Mouse (Mus musculus): ENCODE measurements around the gene Zfp428. TPM values are rescaled to one million over a fixed set of nuclear protein-coding genes. Genes with fewer than 3 reads are reported as not detected.
"Not testable (repeated sequence)": the region's sequence is repeated elsewhere in the genome, so short reads cannot be mapped to it uniquely, and the experiment has no call there.

Gene Zfp428
- polyA plus RNA-seq, 1 experiment from 2014 or later: 42.7 TPM

GRCm38 (mm10) chr7:24482208-24483020 lies 24.4 kb upstream of the Zfp428 start:
- Histone ChIP-seq H3K27ac (no peak overlapping the region), H3K27me3 (peaks cover 53% of the 10 kb centered on the region), H3K9me3 (no peaks in the 10 kb centered on the region), H3K36me3 (no peaks in the 10 kb centered on the region), H3K9ac (peak overlapping the region; percentile 26), H3K4me3 (peak overlapping the region; percentile 60), H3K4me2 (peak overlapping the region; percentile 93), H3K4me1 (peaks cover 11% of the 10 kb centered on the region)
- 3% methylated on average over 15 of the region's 38 CpGs for WGBS
- no peak; the same call in 1 of the 2 replicates for ATAC-seq (ENCODE audit: borderline replicate concordance, extremely low read depth, low FRiP score, low TSS enrichment)

DNA sequence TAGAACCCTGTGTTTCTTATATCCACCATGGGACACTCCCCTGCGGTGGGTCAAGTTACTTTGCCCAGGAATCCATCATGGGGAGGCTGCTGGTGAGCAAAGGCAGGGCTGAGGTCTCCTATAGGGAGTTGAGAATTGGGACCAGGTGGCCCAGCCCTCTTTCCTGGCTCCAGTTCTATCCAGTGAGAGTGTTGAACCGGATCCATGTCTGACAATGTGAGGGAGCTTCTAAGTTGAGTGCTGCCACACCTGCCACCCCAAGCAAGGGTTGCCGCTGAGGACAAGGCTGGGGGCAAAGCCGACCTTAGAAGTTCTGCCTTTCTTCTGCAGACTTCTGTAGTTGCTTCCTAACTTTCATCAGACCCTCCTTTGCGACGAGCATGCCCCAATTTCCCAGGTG lies 23.5 kb upstream of the Zfp428 start:
- H3K4me3 ChIP-seq; H3K36me3 ChIP-seq; H3K9ac ChIP-seq; ATAC-seq (ENCODE audit: borderline replicate concordance, extremely low read depth, low FRiP score, low TSS enrichment); H3K4me2 ChIP-seq; H3K9me3 ChIP-seq; H3K27ac ChIP-seq: not testable (repeated sequence)
- Histone ChIP-seq H3K4me1 (peaks cover 11% of the 10 kb centered on the region), H3K27me3 (peaks cover 53% of the 10 kb centered on the region)
- 43% methylated on average over 6 of the region's 6 CpGs for WGBS

DNA sequence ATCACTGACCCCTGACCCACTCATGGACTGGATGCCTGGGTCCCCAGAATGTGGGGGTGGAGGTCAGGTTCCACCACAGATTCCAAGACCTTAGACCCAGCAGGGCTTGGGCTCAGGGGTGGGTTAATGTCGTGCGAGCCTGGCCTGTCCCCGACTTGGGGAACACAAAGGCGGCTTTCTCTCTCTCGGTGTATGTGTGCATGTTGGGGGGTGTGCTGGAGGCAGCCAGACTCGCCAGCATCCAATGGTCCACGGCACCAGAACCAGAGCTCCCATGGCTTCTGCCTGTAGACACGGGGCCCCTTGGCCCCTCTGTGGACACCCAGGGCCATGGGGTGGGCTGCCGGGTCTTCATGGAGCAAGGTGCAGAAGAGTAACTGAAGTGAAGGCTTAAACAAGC lies 21.3 kb upstream of the Zfp428 start:
- Histone ChIP-seq H3K4me3 (no peak overlapping the region), H3K36me3 (no peaks in the 10 kb centered on the region), H3K27me3 (peaks cover 48% of the 10 kb centered on the region), H3K9ac (no peak overlapping the region), H3K4me1 (peaks cover 11% of the 10 kb centered on the region), H3K9me3 (no peaks in the 10 kb centered on the region), H3K27ac (no peak overlapping the region), H3K4me2 (no peak overlapping the region)
- WGBS: 76% methylated on average over 9 of the region's 9 CpGs
- no peak for ATAC-seq (ENCODE audit: borderline replicate concordance, extremely low read depth, low FRiP score, low TSS enrichment)

- H3K27ac ChIP-seq: no peak overlapping the region
- H3K36me3 ChIP-seq: no peaks in the 10 kb centered on the region
- no peak overlapping the region for H3K4me3 ChIP-seq
- 38% methylated on average over 9 of the region's 9 CpGs for WGBS
- H3K9me3 ChIP-seq: no peaks in the 10 kb centered on the region
- H3K4me2 ChIP-seq: no peak overlapping the region
- no peak for ATAC-seq (ENCODE audit: borderline replicate concordance, extremely low read depth, low FRiP score, low TSS enrichment)
- no peak overlapping the region for H3K9ac ChIP-seq
- peaks cover 36% of the 10 kb centered on the region for H3K27me3 ChIP-seq
- H3K4me1 ChIP-seq: peaks cover under 1% of the 10 kb centered on the region
These were observed 20.1 kb upstream of the Zfp428 start for GRCm38 (mm10) chr7:24486654-24487130.

- peaks cover 29% of the 10 kb centered on the region for H3K27me3 ChIP-seq
- H3K4me2 ChIP-seq: no peak overlapping the region
- no peak overlapping the region for H3K27ac ChIP-seq
- 39% methylated on average over 3 of the region's 3 CpGs for WGBS
- no peak for ATAC-seq (ENCODE audit: borderline replicate concordance, extremely low read depth, low FRiP score, low TSS enrichment)
- no peaks in the 10 kb centered on the region for H3K36me3 ChIP-seq
- H3K9ac ChIP-seq: no peak overlapping the region
- no peak overlapping the region for H3K4me3 ChIP-seq
- H3K9me3 ChIP-seq: no peaks in the 10 kb centered on the region
- H3K4me1 ChIP-seq: no peaks in the 10 kb centered on the region
These were observed 19.4 kb upstream of the Zfp428 start for GRCm38 (mm10) chr7:24487403-24487802.

DNA sequence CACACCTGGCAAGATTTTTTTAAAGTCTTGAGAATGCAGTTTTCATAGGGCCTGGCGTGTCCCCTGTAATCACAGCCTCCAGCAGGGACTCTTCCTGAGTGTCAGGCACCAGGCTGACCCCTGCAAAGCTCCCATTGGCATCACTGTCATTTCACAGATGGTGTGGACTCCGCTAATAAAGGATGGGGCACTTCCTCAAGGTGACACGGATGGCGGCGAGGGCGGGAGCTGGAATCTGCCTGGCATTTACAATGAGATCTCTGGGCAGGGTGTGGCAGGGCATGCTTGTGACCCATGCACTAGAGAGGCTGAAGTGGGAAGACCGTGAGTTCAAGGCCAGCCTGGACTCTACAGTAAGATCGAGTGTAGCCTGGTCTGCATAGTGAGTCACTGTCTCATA lies 18.5 kb upstream of the Zfp428 start:
- Histone ChIP-seq H3K9ac (no peak overlapping the region), H3K27me3 (peaks cover 21% of the 10 kb centered on the region; the same call in 1 of the 2 replicates), H3K4me3 (no peak overlapping the region), H3K4me1 (no peaks in the 10 kb centered on the region), H3K36me3 (no peaks in the 10 kb centered on the region), H3K27ac (no peak overlapping the region), H3K9me3 (no peaks in the 10 kb centered on the region), H3K4me2 (no peak overlapping the region)
- WGBS: 84% methylated on average over 8 of the region's 8 CpGs
- no peak for ATAC-seq (ENCODE audit: borderline replicate concordance, extremely low read depth, low FRiP score, low TSS enrichment)

- no peaks in the 10 kb centered on the region for H3K36me3 ChIP-seq
- peaks cover 22% of the 10 kb centered on the region for H3K4me1 ChIP-seq
- peaks cover 60% of the 10 kb centered on the region for H3K27me3 ChIP-seq
- H3K9me3 ChIP-seq: 0 out of 2 replicates have a peak, but pooled peaks cover 3% of the 10 kb centered on the region
- peak; percentile 48; the same call in 1 of the 2 replicates for ATAC-seq (ENCODE audit: borderline replicate concordance, extremely low read depth, low FRiP score, low TSS enrichment)
- WGBS: 10% methylated on average over 43 of the region's 43 CpGs
- H3K9ac ChIP-seq: no peak overlapping the region
- peak overlapping the region; percentile 30 for H3K4me3 ChIP-seq
- peak overlapping the region; percentile 51 for H3K4me2 ChIP-seq
- no peak overlapping the region for H3K27ac ChIP-seq
These were observed 6.8 kb upstream of the Zfp428 start for GRCm38 (mm10) chr7:24499856-24500577.

- no peak for ATAC-seq (ENCODE audit: borderline replicate concordance, extremely low read depth, low FRiP score, low TSS enrichment)
- no peak overlapping the region for H3K27ac ChIP-seq
- 27% methylated on average over 7 of the region's 7 CpGs for WGBS
- no peak overlapping the region for H3K4me3 ChIP-seq
- H3K9ac ChIP-seq: no peak overlapping the region
- H3K36me3 ChIP-seq: no peaks in the 10 kb centered on the region
- peaks cover 60% of the 10 kb centered on the region for H3K27me3 ChIP-seq
- 0 out of 2 replicates have a peak, but pooled peaks cover 3% of the 10 kb centered on the region for H3K9me3 ChIP-seq
- no peak overlapping the region for H3K4me2 ChIP-seq
- H3K4me1 ChIP-seq: peaks cover 29% of the 10 kb centered on the region
These were observed 5.9 kb upstream of the Zfp428 start for GRCm38 (mm10) chr7:24500929-24501328.

DNA sequence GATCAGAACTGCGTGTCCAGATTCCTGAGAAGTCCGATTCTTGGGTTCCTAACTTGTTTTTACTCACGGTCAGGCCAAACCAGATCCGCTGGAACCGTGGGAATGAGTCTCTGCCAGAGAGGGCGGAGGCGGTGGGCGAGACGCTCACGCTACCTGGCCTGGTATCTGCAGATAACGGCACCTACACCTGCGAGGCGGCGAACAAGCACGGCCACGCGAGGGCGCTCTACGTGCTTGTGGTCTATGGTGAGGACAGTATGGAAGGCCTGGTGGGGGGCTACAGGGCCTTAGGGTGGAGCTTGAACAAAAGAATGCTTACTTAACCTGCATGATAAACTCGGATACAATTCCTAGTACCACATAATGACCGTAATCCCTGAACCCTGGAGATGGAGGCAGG lies 5.3 kb upstream of the Zfp428 start:
- ATAC-seq (ENCODE audit: borderline replicate concordance, extremely low read depth, low FRiP score, low TSS enrichment): no peak
- peaks cover 32% of the 10 kb centered on the region for H3K4me1 ChIP-seq
- 42% methylated on average over 21 of the region's 21 CpGs for WGBS
- H3K4me3 ChIP-seq: no peak overlapping the region
- H3K27me3 ChIP-seq: peaks cover 60% of the 10 kb centered on the region
- H3K36me3 ChIP-seq: no peaks in the 10 kb centered on the region
- H3K4me2 ChIP-seq: no peak overlapping the region
- 0 out of 2 replicates have a peak, but pooled peaks cover 3% of the 10 kb centered on the region for H3K9me3 ChIP-seq
- H3K27ac ChIP-seq: no peak overlapping the region
- H3K9ac ChIP-seq: no peak overlapping the region

GRCm38 (mm10) chr7:24504004-24504403 lies 2.8 kb upstream of the Zfp428 start:
- Histone ChIP-seq H3K27me3 (peaks cover 43% of the 10 kb centered on the region), H3K4me3 (no peak overlapping the region), H3K4me1 (peaks cover 43% of the 10 kb centered on the region), H3K27ac (no peak overlapping the region), H3K9me3 (0 out of 2 replicates have a peak, but pooled peaks cover 3% of the 10 kb centered on the region), H3K4me2 (peak overlapping the region; percentile 27; the same call in 1 of the 2 replicates), H3K9ac (no peak overlapping the region), H3K36me3 (no peaks in the 10 kb centered on the region)
- ATAC-seq (ENCODE audit: borderline replicate concordance, extremely low read depth, low FRiP score, low TSS enrichment): no peak
- WGBS: 11% methylated on average over 9 of the region's 10 CpGs

- Histone ChIP-seq H3K4me1 (peaks cover 40% of the 10 kb centered on the region), H3K9me3 (0 out of 2 replicates have a peak, but pooled peaks cover 3% of the 10 kb centered on the region), H3K4me3 (no peak overlapping the region), H3K27ac (no peak overlapping the region), H3K9ac (no peak overlapping the region), H3K4me2 (no peak overlapping the region), H3K27me3 (peaks cover 34% of the 10 kb centered on the region), H3K36me3 (no peaks in the 10 kb centered on the region)
- no peak for ATAC-seq (ENCODE audit: borderline replicate concordance, extremely low read depth, low FRiP score, low TSS enrichment)
- WGBS: 15% methylated on average over 4 of the region's 4 CpGs
These were observed 1.9 kb upstream of the Zfp428 start for GRCm38 (mm10) chr7:24504868-24505267.

Data from lung, embryonic 15.5 days (tissue).